Mouse (Mus musculus): ENCODE results near the gene Gm48551. TPM values are rescaled to one million over a fixed set of nuclear protein-coding genes. Genes with fewer than 3 reads are reported as not detected.

Gene Gm48551
- polyA plus RNA-seq, 1 experiment from 2014 or later: 1.1 TPM

GRCm38 (mm10) chr10:81349961-81350350 lies 34.3 kb upstream of the Gm48551 start:
- Histone ChIP-seq H3K9ac (ENCODE audit: low read length) (peak overlapping the region; percentile 82), H3K36me3 (ENCODE audit: control insufficient read depth, insufficient read depth, low read length) (no peaks in the 10 kb centered on the region), H3K4me3 (ENCODE audit: low read depth, low read length) (peak overlapping the region; percentile 71), H3K27me3 (ENCODE audit: control insufficient read depth, insufficient read depth, low read length) (no peaks in the 10 kb centered on the region), H3K4me1 (replicated peaks; ENCODE audit: control insufficient read depth, insufficient read depth) (peaks cover 5% of the 10 kb centered on the region), H3K27ac (replicated peaks) (peak overlapping the region; percentile 91), H3K4me2 (replicated peaks; ENCODE audit: low read depth) (peak overlapping the region; percentile 90), H3K9me3 (ENCODE audit: control insufficient read depth, low read length) (no peaks in the 10 kb centered on the region)
- no peak for DNase-seq (ENCODE audit: low spot score)
- 0% methylated on average over 27 of the region's 29 CpGs for WGBS
- TF ChIP-seq EP300 (optimal IDR thresholded peaks at IDR 0.05): no peak
- no peak for TF ChIP-seq CTCF (IDR thresholded peaks at IDR 0.05; ENCODE audit: low read depth)
- no peak; the same call in 1 of the 2 replicates for ATAC-seq (ENCODE audit: low FRiP score, low TSS enrichment)

GRCm38 (mm10) chr10:81350351-81351063 lies 33.8 kb upstream of the Gm48551 start, which contains the start of gene Hmg20b:
Hmg20b (minus strand) TSS chr10:81350480.
- peaks cover 5% of the 10 kb centered on the region for H3K4me1 ChIP-seq (replicated peaks; ENCODE audit: control insufficient read depth, insufficient read depth)
- WGBS: under 1% methylated on average over 49 of the region's 54 CpGs
- peak within 1 kb of the TSS; percentile 82 for H3K9ac ChIP-seq (ENCODE audit: low read length)
- H3K4me3 ChIP-seq (ENCODE audit: low read depth, low read length): peak within 1 kb of the TSS; percentile 71
- H3K27me3 ChIP-seq (ENCODE audit: control insufficient read depth, insufficient read depth, low read length): no peaks in the 10 kb centered on the region
- DNase-seq (ENCODE audit: low spot score) (peak; percentile 99), ATAC-seq (ENCODE audit: low FRiP score, low TSS enrichment) (peak; percentile 93)
- H3K27ac ChIP-seq (replicated peaks): peak within 1 kb of the TSS; percentile 91
- no peaks in the 10 kb centered on the region for H3K36me3 ChIP-seq (ENCODE audit: control insufficient read depth, insufficient read depth, low read length)
- no peaks in the 10 kb centered on the region for H3K9me3 ChIP-seq (ENCODE audit: control insufficient read depth, low read length)
- H3K4me2 ChIP-seq (replicated peaks; ENCODE audit: low read depth): peak within 1 kb of the TSS; percentile 90
- TF ChIP-seq EP300 (optimal IDR thresholded peaks at IDR 0.05) (no peak), CTCF (IDR thresholded peaks at IDR 0.05; ENCODE audit: low read depth) (peak; percentile 91)

GRCm38 (mm10) chr10:81351678-81352291 lies 32.5 kb upstream of the Gm48551 start:
- Histone ChIP-seq H3K9me3 (ENCODE audit: control insufficient read depth, low read length) (no peaks in the 10 kb centered on the region), H3K4me1 (replicated peaks; ENCODE audit: control insufficient read depth, insufficient read depth) (peaks cover 7% of the 10 kb centered on the region), H3K36me3 (ENCODE audit: control insufficient read depth, insufficient read depth, low read length) (no peaks in the 10 kb centered on the region), H3K4me3 (ENCODE audit: low read depth, low read length) (no peak overlapping the region), H3K27ac (replicated peaks) (no peak overlapping the region), H3K4me2 (replicated peaks; ENCODE audit: low read depth) (no peak overlapping the region), H3K27me3 (ENCODE audit: control insufficient read depth, insufficient read depth, low read length) (no peaks in the 10 kb centered on the region), H3K9ac (ENCODE audit: low read length) (no peak overlapping the region)
- TF ChIP-seq EP300 (optimal IDR thresholded peaks at IDR 0.05) (no peak), CTCF (IDR thresholded peaks at IDR 0.05; ENCODE audit: low read depth) (no peak)
- ATAC-seq (ENCODE audit: low FRiP score, low TSS enrichment): no peak
- 17% methylated on average over 9 of the region's 9 CpGs for WGBS
- DNase-seq (ENCODE audit: low spot score): peak; percentile 61

GRCm38 (mm10) chr10:81354738-81355477 lies 29.4 kb upstream of the Gm48551 start:
- DNase-seq (ENCODE audit: low spot score) (no peak), ATAC-seq (ENCODE audit: low FRiP score, low TSS enrichment) (no peak)
- H3K27ac ChIP-seq (replicated peaks): no peak overlapping the region
- no peak overlapping the region for H3K4me2 ChIP-seq (replicated peaks; ENCODE audit: low read depth)
- no peak for TF ChIP-seq EP300 (optimal IDR thresholded peaks at IDR 0.05)
- no peak for TF ChIP-seq CTCF (IDR thresholded peaks at IDR 0.05; ENCODE audit: low read depth)
- no peaks in the 10 kb centered on the region for H3K36me3 ChIP-seq (ENCODE audit: control insufficient read depth, insufficient read depth, low read length)
- H3K9me3 ChIP-seq (ENCODE audit: control insufficient read depth, low read length): no peaks in the 10 kb centered on the region
- H3K4me1 ChIP-seq (replicated peaks; ENCODE audit: control insufficient read depth, insufficient read depth): peaks cover 4% of the 10 kb centered on the region
- no peaks in the 10 kb centered on the region for H3K27me3 ChIP-seq (ENCODE audit: control insufficient read depth, insufficient read depth, low read length)
- H3K4me3 ChIP-seq (ENCODE audit: low read depth, low read length): no peak overlapping the region
- WGBS: 69% methylated on average over 9 of the region's 9 CpGs
- no peak overlapping the region for H3K9ac ChIP-seq (ENCODE audit: low read length)

- H3K9ac ChIP-seq (ENCODE audit: low read length): no peak overlapping the region
- DNase-seq (ENCODE audit: low spot score) (no peak), ATAC-seq (ENCODE audit: low FRiP score, low TSS enrichment) (no peak)
- WGBS: 89% methylated on average over 4 of the region's 4 CpGs
- no peaks in the 10 kb centered on the region for H3K27me3 ChIP-seq (ENCODE audit: control insufficient read depth, insufficient read depth, low read length)
- no peaks in the 10 kb centered on the region for H3K36me3 ChIP-seq (ENCODE audit: control insufficient read depth, insufficient read depth, low read length)
- no peak overlapping the region for H3K27ac ChIP-seq (replicated peaks)
- H3K9me3 ChIP-seq (ENCODE audit: control insufficient read depth, low read length): no peaks in the 10 kb centered on the region
- TF ChIP-seq CTCF (IDR thresholded peaks at IDR 0.05; ENCODE audit: low read depth) (no peak), EP300 (optimal IDR thresholded peaks at IDR 0.05) (no peak)
- H3K4me3 ChIP-seq (ENCODE audit: low read depth, low read length): no peak overlapping the region
- peaks cover 4% of the 10 kb centered on the region for H3K4me1 ChIP-seq (replicated peaks; ENCODE audit: control insufficient read depth, insufficient read depth)
- H3K4me2 ChIP-seq (replicated peaks; ENCODE audit: low read depth): no peak overlapping the region
Measured at GRCm38 (mm10) chr10:81355533-81355932, 28.7 kb upstream of the Gm48551 start.
